Mouse (Mus musculus): ENCODE data around the gene Hip1r.

Gene Hip1r

DNA sequence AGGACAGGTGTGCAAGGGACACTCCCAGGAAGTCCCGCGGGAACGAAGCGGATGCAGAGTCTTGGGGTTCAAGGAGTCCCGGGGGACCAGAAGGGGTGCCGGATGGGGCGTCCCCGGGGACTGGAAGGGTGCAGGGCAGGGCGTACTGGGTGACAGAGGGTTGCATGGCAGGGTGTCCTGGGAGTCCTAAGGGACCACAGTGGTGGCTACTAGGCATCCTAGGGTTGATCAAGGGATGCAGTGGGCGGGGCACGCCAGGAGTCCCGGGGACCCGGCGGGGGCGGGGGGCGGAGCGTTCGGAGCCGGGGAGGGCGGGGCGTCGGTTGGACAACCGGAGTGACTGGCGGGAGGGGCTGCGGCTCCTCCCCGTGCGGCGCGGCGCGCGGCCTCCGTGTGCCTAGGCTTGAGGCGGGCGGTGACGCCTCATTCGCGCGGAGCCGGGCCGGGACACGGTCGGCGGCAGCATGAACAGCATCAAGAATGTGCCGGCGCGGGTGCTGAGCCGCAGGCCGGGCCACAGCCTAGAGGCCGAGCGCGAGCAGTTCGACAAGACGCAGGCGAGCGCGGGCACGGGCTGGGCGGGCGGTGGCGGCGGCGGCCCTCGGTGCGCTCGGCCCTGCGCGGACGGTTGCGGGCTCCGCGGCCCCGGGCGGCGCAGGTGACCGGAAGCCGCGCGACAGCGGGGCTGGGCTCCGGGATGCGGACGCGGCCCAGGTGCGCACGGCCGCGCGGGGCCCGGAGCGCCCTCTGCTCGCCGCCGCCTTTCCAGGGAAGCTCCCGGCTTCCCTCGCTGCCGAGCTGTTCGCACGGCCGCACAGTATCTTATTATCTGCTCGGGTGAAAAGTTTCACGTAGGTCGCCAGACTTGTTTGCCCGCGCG lies at the start of gene Hip1r:
Hip1r (plus strand) TSS at position 330 of the 880 bp plus-strand sequence.
- no peak for DNase-seq (ENCODE audit: low read depth, low spot score)

GRCm38 (mm10) chr5:123927118-123927517 lies 46.3 kb upstream of the Hip1r start, which contains the start of gene Gm43518:
Gene Gm43518 (plus strand): TSS chr5:123927418.
- no peak for DNase-seq (ENCODE audit: low read depth, low spot score)

GRCm38 (mm10) chr5:123930508-123930989 lies 42.9 kb upstream of the Hip1r start, which contains the start of gene Ccdc62:
Gene Ccdc62 (plus strand): TSS chr5:123930679.
- DNase-seq (ENCODE audit: low read depth, low spot score), result peak; percentile 91

GRCm38 (mm10) chr5:123931131-123931530 lies 42.3 kb upstream of the Hip1r start:
- no peak for DNase-seq (ENCODE audit: low read depth, low spot score)

GRCm38 (mm10) chr5:123932927-123933326 lies 40.5 kb upstream of the Hip1r start:
- no peak for DNase-seq (ENCODE audit: low read depth, low spot score)

DNA sequence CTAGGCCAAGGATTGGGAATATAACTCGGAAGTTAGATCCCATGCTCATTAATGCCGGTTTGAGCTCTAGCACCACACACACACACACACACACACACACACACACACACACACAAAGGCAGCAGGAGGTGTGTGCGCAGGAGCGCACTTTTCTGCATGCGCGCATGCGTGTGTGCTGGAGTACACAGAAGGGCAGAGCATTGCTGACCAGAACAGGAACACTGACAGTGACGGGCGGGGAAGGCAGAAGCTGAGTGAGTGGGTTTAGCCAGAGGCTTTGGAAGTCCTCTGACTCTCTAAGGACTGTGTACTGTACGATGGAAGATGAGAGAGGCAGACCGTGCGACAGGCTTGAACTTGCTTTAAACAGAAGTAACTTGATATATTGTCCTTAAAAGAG lies 39.9 kb upstream of the Hip1r start:
- DNase-seq (ENCODE audit: low read depth, low spot score), result no peak

- DNase-seq (ENCODE audit: low read depth, low spot score), result peak; percentile 49
Measured at GRCm38 (mm10) chr5:123933957-123934591, 39.4 kb upstream of the Hip1r start.

DNA sequence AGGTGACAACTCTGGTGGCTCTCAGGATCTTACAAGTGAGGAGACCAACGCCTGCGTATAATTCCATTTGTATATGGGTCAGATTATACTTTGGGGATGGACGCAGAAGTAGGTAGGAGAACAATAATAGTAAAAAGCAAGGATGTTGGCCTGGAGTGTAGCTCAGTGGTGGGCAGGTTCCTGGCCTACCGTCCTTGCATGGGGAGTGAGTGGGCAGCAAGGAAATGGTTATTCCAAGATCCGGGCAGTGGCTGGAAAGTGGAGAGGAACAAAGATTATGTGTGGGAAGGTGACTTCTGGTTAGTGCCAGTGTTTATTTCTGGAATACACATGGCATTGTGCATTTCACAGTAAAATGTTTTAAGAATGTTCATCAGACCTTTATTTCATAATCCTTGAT lies 37.5 kb upstream of the Hip1r start:
- no peak for DNase-seq (ENCODE audit: low read depth, low spot score)

DNA sequence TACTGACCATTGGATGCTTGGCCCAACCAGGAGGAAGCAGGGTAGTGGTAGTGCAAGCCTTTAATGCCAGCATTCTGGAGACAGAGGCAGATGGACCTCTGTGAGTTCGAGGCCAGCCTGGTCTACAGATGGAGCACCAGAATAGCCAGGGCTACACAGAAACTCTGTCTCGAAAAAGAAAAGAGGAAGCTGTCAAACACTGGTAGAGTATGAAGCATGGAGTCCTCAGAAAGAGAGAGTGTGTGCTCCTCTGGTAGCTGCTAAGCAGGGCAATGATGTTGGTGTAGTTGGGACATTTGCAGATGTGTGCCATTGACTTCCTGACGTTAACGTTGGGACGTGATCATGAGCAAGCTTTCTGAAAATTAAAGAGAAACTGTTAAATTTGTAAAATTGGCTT lies 34.9 kb upstream of the Hip1r start:
- no peak for DNase-seq (ENCODE audit: low read depth, low spot score)

GRCm38 (mm10) chr5:123946546-123946945 lies 26.9 kb upstream of the Hip1r start:
- no peak for DNase-seq (ENCODE audit: low read depth, low spot score)

DNA sequence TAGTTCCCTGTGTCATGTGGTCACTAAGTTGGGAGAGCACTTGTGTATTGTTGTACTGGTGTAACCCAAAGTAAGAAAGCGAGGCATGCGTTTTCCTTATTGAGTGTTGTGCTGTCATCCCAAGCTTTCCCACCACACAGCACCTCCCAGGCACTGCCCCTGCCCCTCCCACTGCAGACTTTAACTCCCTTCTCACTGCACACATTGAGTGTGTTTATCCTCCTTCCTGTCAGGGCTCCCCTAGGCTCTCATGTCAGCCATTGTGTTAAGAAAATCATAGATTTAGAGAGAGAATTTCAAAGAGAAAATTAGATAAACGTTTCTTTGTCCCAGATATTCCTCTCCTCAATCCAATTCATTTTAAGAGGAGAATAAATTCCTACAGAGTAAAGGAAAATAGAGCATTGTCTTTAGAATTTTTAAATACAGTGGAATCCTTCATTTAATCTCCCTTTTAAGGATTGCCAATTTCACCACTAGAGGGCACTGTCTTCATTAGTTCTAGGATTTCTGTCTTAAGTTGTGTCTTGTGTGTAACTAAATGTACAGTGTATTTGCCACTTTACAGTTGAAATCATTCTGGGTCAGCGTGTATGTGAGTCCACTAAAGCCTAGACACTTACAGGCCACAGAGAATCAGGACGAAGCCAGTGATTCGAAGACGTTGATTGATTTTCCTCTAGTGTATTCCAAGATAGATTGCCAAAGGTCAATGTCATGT lies 26.2 kb upstream of the Hip1r start:
- no peak for DNase-seq (ENCODE audit: low read depth, low spot score)

GRCm38 (mm10) chr5:123952365-123953045 lies 20.9 kb upstream of the Hip1r start:
- DNase-seq (ENCODE audit: low read depth, low spot score), result no peak

DNA sequence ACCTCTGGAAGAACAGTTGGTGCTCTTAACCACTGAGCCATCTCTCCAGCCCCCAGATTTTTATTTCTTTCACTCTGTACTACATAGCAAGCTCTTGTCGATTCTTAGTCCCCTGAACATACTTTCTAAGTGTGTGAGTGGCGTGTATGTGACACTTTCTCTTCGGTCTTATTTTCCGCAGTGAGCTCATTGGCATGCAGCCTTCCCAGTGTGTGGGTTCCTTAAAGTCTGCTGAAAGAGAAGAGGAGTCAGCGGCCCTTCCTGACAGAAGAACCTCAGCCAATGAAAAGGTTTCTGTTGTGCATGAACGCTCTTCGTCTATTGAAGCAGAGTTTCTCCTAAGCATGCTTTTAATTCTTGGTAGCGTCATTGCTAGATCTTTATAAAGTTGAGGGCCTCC lies 16.2 kb upstream of the Hip1r start:
- DNase-seq (ENCODE audit: low read depth, low spot score), result no peak

DNA sequence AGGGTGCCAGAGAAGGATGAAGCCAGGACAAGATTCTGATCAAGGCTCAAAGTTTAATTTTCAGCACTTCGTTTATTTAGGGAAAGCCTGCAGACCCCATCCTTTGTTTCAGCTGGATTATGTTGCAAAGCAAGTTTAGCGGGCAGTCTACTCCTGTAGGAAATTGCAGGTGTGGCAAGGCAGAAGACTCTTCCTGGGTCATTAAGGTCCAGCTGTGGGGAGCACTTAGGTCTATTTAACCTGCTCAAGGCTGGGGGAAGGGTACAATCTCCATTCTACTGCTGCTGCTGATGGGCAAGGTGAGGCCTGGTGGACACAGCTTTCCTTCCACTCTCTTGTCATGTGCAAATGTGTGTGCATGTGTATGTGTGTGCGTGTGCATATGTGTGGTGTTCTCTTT lies 14.4 kb upstream of the Hip1r start:
- DNase-seq (ENCODE audit: low read depth, low spot score), result no peak

GRCm38 (mm10) chr5:123960129-123960528 lies 13.3 kb upstream of the Hip1r start:
- DNase-seq (ENCODE audit: low read depth, low spot score), result no peak

DNA sequence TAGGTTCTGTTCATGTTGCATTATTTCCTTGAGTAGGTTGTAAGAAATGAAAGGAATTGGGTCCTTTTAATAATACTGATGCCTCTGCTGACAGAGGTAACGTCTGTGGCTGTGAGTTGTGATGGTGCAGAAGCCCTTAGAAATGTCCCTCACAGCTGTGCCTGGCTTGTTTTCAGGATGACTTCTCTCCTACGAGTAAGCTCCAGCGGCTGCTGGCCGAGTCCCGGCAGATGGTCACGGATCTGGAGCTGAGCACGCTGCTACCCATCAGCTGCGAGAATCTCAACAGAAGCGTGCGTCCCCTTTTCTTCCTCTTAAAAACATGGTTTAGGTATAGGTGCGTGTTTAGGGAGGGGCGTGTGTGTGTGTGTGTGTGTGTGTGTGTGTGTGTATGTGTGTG lies 12.4 kb upstream of the Hip1r start:
- DNase-seq (ENCODE audit: low read depth, low spot score), result no peak

DNA sequence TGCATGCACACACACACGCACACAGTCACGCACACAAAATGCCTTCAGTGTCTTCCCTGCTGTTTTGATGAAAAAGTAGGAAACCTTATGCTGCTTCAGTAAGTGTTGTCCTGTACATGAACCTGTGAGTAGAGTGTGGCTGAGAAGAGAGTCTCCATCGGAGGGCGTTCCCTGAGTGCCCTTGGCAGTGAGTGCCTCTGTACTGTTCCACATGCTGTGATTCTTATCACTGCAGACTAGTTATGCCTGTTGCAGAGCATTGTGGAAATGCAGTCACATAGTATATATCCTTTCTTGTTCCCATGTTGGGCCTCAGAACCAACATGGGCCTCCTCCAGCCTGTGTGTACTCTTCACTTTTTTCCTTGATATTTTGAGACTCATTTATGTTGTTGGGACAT lies 9.2 kb upstream of the Hip1r start:
- no peak for DNase-seq (ENCODE audit: low read depth, low spot score)

GRCm38 (mm10) chr5:123966759-123967158 lies 6.7 kb upstream of the Hip1r start:
- DNase-seq (ENCODE audit: low read depth, low spot score), result no peak

DNA sequence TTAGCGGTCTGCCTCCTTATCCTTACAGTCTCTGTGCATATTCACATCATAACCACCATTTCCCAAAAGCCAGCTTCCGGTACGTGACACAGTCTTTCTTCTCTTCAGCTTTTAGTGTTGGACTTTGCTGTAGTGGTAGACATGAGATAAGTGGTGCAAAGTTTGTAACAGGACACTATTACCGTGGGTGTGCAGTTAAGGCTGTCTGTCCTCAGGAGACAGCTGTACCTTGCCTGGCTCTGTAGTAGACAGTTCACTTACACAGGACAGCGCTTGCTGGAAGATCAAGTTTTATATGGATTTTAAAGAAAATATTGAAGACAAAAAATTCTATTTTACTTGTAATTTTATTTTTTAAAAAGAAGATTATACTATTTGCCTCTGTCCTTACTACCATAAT lies 5.0 kb upstream of the Hip1r start:
- no peak for DNase-seq (ENCODE audit: low read depth, low spot score)

- DNase-seq (ENCODE audit: low read depth, low spot score), result no peak
Measured at GRCm38 (mm10) chr5:123969216-123969615, 4.2 kb upstream of the Hip1r start.

GRCm38 (mm10) chr5:123970576-123970975 lies 2.9 kb upstream of the Hip1r start:
- no peak for DNase-seq (ENCODE audit: low read depth, low spot score)

DNA sequence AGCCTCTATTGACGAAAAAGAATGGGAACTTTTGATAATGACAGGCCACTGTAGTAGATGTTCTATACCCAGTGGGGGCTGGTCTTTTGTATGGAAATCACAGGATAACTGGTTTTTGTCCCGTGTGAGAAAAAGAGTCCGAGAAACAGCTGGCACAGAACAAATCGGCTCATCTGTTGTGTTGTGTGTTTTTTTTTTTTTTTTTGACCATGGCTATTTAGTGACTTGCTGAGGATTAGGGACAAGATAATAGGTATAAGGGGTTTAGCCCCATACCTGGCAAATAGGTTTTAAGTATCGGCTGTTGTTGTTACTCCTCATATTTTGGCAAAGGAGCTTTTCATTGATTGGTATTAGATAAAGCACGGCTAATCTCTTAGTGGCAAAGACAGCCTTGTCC lies 975 bp upstream of the Hip1r start:
- no peak for DNase-seq (ENCODE audit: low read depth, low spot score)
